ENCODE assay signal across 16 mouse cellular contexts in the genomic region with DNA sequence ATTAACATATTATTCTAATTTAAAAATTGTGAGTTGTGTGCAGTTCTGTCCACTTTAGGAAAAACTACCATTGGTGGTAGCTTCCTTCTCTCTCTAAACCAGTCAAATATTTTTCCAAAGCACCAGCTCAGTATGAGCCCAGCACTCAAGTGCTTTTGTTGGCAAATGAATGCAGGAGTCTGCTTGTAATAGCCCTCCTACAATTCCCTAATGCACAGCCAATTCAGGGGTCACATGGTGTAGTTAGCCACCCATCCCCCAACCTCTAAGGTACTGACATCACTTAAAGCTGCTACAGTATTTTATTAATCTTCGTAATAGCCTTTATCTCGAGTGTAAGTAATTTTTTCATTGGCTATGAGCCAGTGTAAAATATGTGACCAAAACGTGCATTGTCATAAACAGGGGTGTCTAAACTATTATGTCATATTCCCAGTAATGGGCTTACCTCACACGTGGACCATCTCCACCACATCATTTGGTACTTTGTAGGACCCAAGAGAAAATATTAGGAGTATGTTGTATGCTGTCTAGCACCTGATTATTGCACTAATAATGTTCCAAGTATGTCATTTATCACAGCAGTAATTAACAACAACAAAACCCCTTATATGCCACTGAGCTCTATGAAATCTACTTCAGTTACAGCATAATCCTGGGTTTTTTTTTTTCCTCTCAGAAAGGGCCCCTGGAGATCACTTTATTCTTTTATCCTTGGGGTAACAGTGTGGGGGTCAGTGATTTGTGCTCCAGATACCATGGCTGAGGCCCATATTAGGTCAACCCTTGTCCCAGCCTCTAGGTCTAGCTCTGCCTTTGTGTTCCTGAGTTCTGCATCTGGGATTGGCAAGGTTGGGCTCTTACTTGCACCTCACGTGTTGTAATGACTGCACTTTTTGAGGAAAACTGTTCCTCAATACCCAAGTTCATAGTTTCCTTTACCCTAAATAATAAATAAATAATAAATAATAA.
A peak's percentile ranks its signal among the peaks of the same experiment; 100 is the strongest.
DNase-seq lines count a peak whose midpoint lies in the region; ATAC-seq lines count a peak whose summit lies in the region.
"Had no signal": no experiment of that assay in that cellular context is flagged by ENCODE, and none has a peak within 500 bp of the region (broad histone marks: within the 10 kb centered on the region; RNA-seq: fewer than 3 reads in every experiment).

No protein-coding gene starts in this region.

- peak; percentile 35 for DNase-seq in embryo, embryonic 10.5 days (ENCODE audit: low spot score)
- no peak for DNase-seq in embryo, embryonic 10 days (ENCODE audit: low spot score)
- DNase-seq in brain, adult 2 months (ENCODE audit: low read depth, low spot score), result peak; percentile 2
- DNase-seq in cerebellum, adult 9-10 months, result no peak
- DNase-seq in ovary, postnatal 36 days (ENCODE audit: low spot score), result no peak
- DNase-seq in ovary, adult 18-20 months (ENCODE audit: low spot score), result no peak
- DNase-seq: adrenal gland, postnatal 25 days; cerebellum, adult 18-20 months; heart, adult 11 months; right cerebral cortex, postnatal 14 days had no signal

- H3K9ac ChIP-seq in hindbrain, embryonic 12.5 days, result no peak overlapping the region
- no peak overlapping the region for H3K9ac ChIP-seq in midbrain, embryonic 12.5 days (replicated peaks)
- H3K9ac ChIP-seq: embryonic facial prominence, embryonic 15.5 days; liver, embryonic 14.5 days had no signal

- H3K4me1 ChIP-seq in hindbrain, embryonic 12.5 days, result no peaks in the 10 kb centered on the region
- peaks cover 6% of the 10 kb centered on the region; the same call in 1 of the 2 replicates for H3K4me1 ChIP-seq in midbrain, embryonic 12.5 days
- H3K4me1 ChIP-seq: embryonic facial prominence, embryonic 15.5 days had no signal

- no peaks in the 10 kb centered on the region for H3K9me3 ChIP-seq in hindbrain, embryonic 12.5 days (replicated peaks)
- no peaks in the 10 kb centered on the region for H3K9me3 ChIP-seq in midbrain, embryonic 12.5 days
- H3K9me3 ChIP-seq: embryonic facial prominence, embryonic 15.5 days had no signal

- no peak overlapping the region for H3K27ac ChIP-seq in hindbrain, embryonic 12.5 days
- no peak overlapping the region for H3K27ac ChIP-seq in midbrain, embryonic 12.5 days (replicated peaks)
- H3K27ac ChIP-seq: embryonic facial prominence, embryonic 15.5 days; liver, embryonic 14.5 days; macrophage had no signal

- H3K4me3 ChIP-seq in hindbrain, embryonic 12.5 days, result no peak overlapping the region
- no peak overlapping the region for H3K4me3 ChIP-seq in midbrain, embryonic 12.5 days
- H3K4me3 ChIP-seq: embryonic facial prominence, embryonic 15.5 days had no signal

- 72% methylated on average over 5 of the region's 5 CpGs for WGBS in hindbrain, embryonic 12.5 days
- WGBS in midbrain, embryonic 12.5 days, result 73% methylated on average over 5 of the region's 5 CpGs

- ATAC-seq in hindbrain, embryonic 12.5 days (ENCODE audit: low FRiP score), result peak; percentile 86
- peak; percentile 95 for ATAC-seq in midbrain, embryonic 12.5 days (ENCODE audit: low FRiP score, low read depth)
- ATAC-seq: intestine, embryonic 16.5 days had no signal

- H3K36me3 ChIP-seq in hindbrain, embryonic 12.5 days, result no peaks in the 10 kb centered on the region
- no peaks in the 10 kb centered on the region for H3K36me3 ChIP-seq in midbrain, embryonic 12.5 days
- H3K36me3 ChIP-seq: embryonic facial prominence, embryonic 15.5 days had no signal

- no peaks in the 10 kb centered on the region for H3K27me3 ChIP-seq in hindbrain, embryonic 12.5 days
- no peaks in the 10 kb centered on the region for H3K27me3 ChIP-seq in midbrain, embryonic 12.5 days
- H3K27me3 ChIP-seq: embryonic facial prominence, embryonic 15.5 days had no signal

- H3K4me2 ChIP-seq in hindbrain, embryonic 12.5 days (replicated peaks), result no peak overlapping the region
- H3K4me2 ChIP-seq in midbrain, embryonic 12.5 days (replicated peaks), result no peak overlapping the region
- H3K4me2 ChIP-seq: embryonic facial prominence, embryonic 15.5 days had no signal

Comparison
In these comparisons a context has a peak if more than half of its experiments do, and no peak if none do; other contexts are left out.
1. DNase-seq: peak in embryo, embryonic 10.5 days (single experiment) and brain, adult 2 months (single experiment); none in embryo, embryonic 10 days (single experiment), cerebellum, adult 9-10 months (single experiment), ovary, postnatal 36 days (single experiment) and ovary, adult 18-20 months (single experiment).